Mouse (Mus musculus): ENCODE data around the gene Camsap1. TPM values are rescaled to one million over a fixed set of nuclear protein-coding genes. Genes with fewer than 3 reads are reported as not detected.

Camsap1 gene
- polyA plus RNA-seq, 1 experiment from 2014 or later = 14.1 TPM

Other genes with a start within 250 kb of the Camsap1 start
- gene Obp2b, start 246.3 kb downstream of the Camsap1 start, polyA plus RNA-seq (2014; fragmentation: Nextera tagmentation; extraction: Ambion mirVana) = not detected in 2 replicates
- not detected in 2 replicates for gene Lcn3, start 217.7 kb downstream of the Camsap1 start, polyA plus RNA-seq (2014; fragmentation: Nextera tagmentation; extraction: Ambion mirVana)
- gene Lcn11, start 206.3 kb downstream of the Camsap1 start, polyA plus RNA-seq (2014; fragmentation: Nextera tagmentation; extraction: Ambion mirVana) = not detected in 2 replicates
- gene Gm13539, start 201.0 kb downstream of the Camsap1 start, polyA plus RNA-seq (2014; fragmentation: Nextera tagmentation; extraction: Ambion mirVana) = not detected in 2 replicates
- gene Glt6d1, start 167.4 kb downstream of the Camsap1 start, polyA plus RNA-seq (2014; fragmentation: Nextera tagmentation; extraction: Ambion mirVana) = not detected in 2 replicates
- gene Lcn9, start 160.1 kb downstream of the Camsap1 start, polyA plus RNA-seq (2014; fragmentation: Nextera tagmentation; extraction: Ambion mirVana) = not detected in 2 replicates
- gene Sohlh1, start 136.0 kb downstream of the Camsap1 start, polyA plus RNA-seq (2014; fragmentation: Nextera tagmentation; extraction: Ambion mirVana) = not detected in 2 replicates
- gene Kcnt1, start 119.5 kb downstream of the Camsap1 start, polyA plus RNA-seq (2014; fragmentation: Nextera tagmentation; extraction: Ambion mirVana) = 0.04 TPM in 1 of 2 replicates, not detected in the other
- gene Ubac1, start 38.5 kb upstream of the Camsap1 start, polyA plus RNA-seq (2014; fragmentation: Nextera tagmentation; extraction: Ambion mirVana) = 136 and 141 TPM in 2 replicates
- gene Nacc2, start 139.9 kb upstream of the Camsap1 start, polyA plus RNA-seq (2014; fragmentation: Nextera tagmentation; extraction: Ambion mirVana) = 3.4 and 7.1 TPM in 2 replicates
- 0.59 and 0.63 TPM in 2 replicates for gene Lhx3, start 225.0 kb upstream of the Camsap1 start, polyA plus RNA-seq (2014; fragmentation: Nextera tagmentation; extraction: Ambion mirVana)